Mouse (Mus musculus) liver, embryonic 14.5 days (tissue): ENCODE results near the gene Ccdc181. TPM values are rescaled to one million over a fixed set of nuclear protein-coding genes. Genes with fewer than 3 reads are reported as not detected.

Experiments used
- ATAC-seq: fragments of 200-750 bp; cut with Nextera tagmentation; 2 replicates; pipeline ENCODE4 v1.8.0; 2017; ENCODE audit warnings: moderate number of reproducible peaks, mild to moderate bottlenecking, moderate library complexity; ENCODE audit not compliant: insufficient read depth
- DNase-seq, 3 experiments: peaks; one replicate each; pipeline ENCODE4 v3.0.0-alpha.2; 2012 to 2013; ENCODE audit warnings: low read depth in 3 of 3, low spot score in 3 of 3
- H3K27ac ChIP-seq: fragments of 300-500 bp; sonication (generic); 2 replicates; pipeline ENCODE4 v1.5.1; 2014; ENCODE audit warnings: moderate library complexity, mild to moderate bottlenecking, control low read depth, inconsistent platforms
- H3K27me3 ChIP-seq: fragments of 300-500 bp; sonication (generic); 2 replicates; pipeline ENCODE4 v1.6.1; 2014; ENCODE audit warnings: mild to moderate bottlenecking, low read length, moderate library complexity; ENCODE audit not compliant: control insufficient read depth, insufficient read depth
- H3K36me3 ChIP-seq: fragments of 300-500 bp; sonication (generic); replicated peaks from 2 replicates; pipeline ENCODE4 v1.6.1; 2014; ENCODE audit warnings: low read depth; ENCODE audit not compliant: control insufficient read depth, insufficient read depth
- H3K4me1 ChIP-seq, 2 experiments: fragments of 200-500 bp in 1 of 2; fragments of 300-500 bp in 1 of 2; sonication (generic) in 1 of 2; replicated peaks; 2 replicates each; pipeline ENCODE4 v1.6.1; 2012 to 2014; ENCODE audit warnings: antibody characterized with exemption in 1 of 2, inconsistent platforms in 1 of 2, low read length in 1 of 2; ENCODE audit not compliant: control insufficient read depth in 2 of 2, insufficient read depth in 2 of 2
- H3K4me2 ChIP-seq: fragments of 300-500 bp; sonication (generic); 2 replicates; pipeline ENCODE4 v1.6.1; 2014; ENCODE audit warnings: low read depth, mild to moderate bottlenecking, control low read depth, moderate library complexity
- H3K4me3 ChIP-seq, 2 experiments: fragments of 200-500 bp in 1 of 2; fragments of 300-500 bp in 1 of 2; sonication (generic) in 1 of 2; 2 replicates each; pipeline ENCODE4 v1.5.1; 2012 to 2014; ENCODE audit warnings: low read depth in 2 of 2, low read length in 2 of 2, mild to moderate bottlenecking in 2 of 2, control low read depth in 1 of 2, inconsistent platforms in 1 of 2, moderate library complexity in 1 of 2; ENCODE audit not compliant: insufficient read depth in 1 of 2
- H3K9ac ChIP-seq: fragments of 300-500 bp; sonication (generic); replicated peaks from 2 replicates; pipeline ENCODE4 v1.6.1; 2014; ENCODE audit warnings: mild to moderate bottlenecking, control low read depth, moderate library complexity
- H3K9me3 ChIP-seq: fragments of 300-500 bp; sonication (generic); 2 replicates; pipeline ENCODE4 v1.6.1; 2016; ENCODE audit warnings: low read length, mixed read lengths; ENCODE audit not compliant: control insufficient read depth
- CTCF ChIP-seq: IDR thresholded peaks from 2 replicates; pipeline ENCODE4 v1.5.1; 2016; ENCODE audit warnings: antibody characterized with exemption, low read depth, control low read depth
- EP300 ChIP-seq: IDR thresholded peaks from 2 replicates; pipeline ENCODE4 v1.6.1; 2016; ENCODE audit warnings: antibody characterized with exemption, low read depth
- WGBS: fragments of 180-500 bp; shearing (Covaris S2); extraction: QIAGEN DNeasy Blood & Tissue Kit; methylation state at CpG from one replicate; pipeline ENCODE4 v1.1.7; 2014; ENCODE audit not compliant: insufficient replicate concordance; 5-methylcytosine and 5-hydroxymethylcytosine counted together
- polyA plus RNA-seq, 2 experiments: library from polyadenylated mRNA; depleted of rRNA in 1 of 2; stranded (reverse) in 1 of 2; unstranded in 1 of 2; fragments of >200 nt; fragmentation: Nextera tagmentation in 1 of 2; extraction: Ambion mirVana in 1 of 2; gene quantifications; 2 replicates each; pipeline versions ENCODE4 v1.2.1 to v1.2.3; 2012 to 2014

Gene Ccdc181
- polyA plus RNA-seq, 2 experiments, result 1.8 to 2.3 TPM

- H3K27ac ChIP-seq, result no peak overlapping the region
- no peaks in the 10 kb centered on the region for H3K9me3 ChIP-seq
- no peaks in the 10 kb centered on the region for H3K36me3 ChIP-seq
- no peak for DNase-seq
- WGBS, result 72% methylated on average over 4 of the region's 4 CpGs
- H3K4me3 ChIP-seq, result no peak overlapping the region
- ATAC-seq, result no peak
- TF ChIP-seq EP300, result no peak
- H3K9ac ChIP-seq, result no peak overlapping the region
- H3K4me1 ChIP-seq, result peaks cover 0 to 5% of the 10 kb centered on the region in 2 experiments; a peak in 1 of 4 replicates
- no peaks in the 10 kb centered on the region for H3K27me3 ChIP-seq
- no peak overlapping the region for H3K4me2 ChIP-seq
These were observed 3.9 kb downstream of the Ccdc181 start for GRCm38 (mm10) chr1:164279332-164279731.

- no peaks in the 10 kb centered on the region for H3K4me1 ChIP-seq
- no peaks in the 10 kb centered on the region for H3K36me3 ChIP-seq
- no peak for TF ChIP-seq CTCF
- no peak for TF ChIP-seq EP300
- ATAC-seq (no peak), DNase-seq (no peak)
- H3K4me3 ChIP-seq, result no peak overlapping the region
- no peaks in the 10 kb centered on the region for H3K9me3 ChIP-seq
- WGBS, result 70% methylated on average over 3 of the region's 3 CpGs
- H3K27me3 ChIP-seq, result no peaks in the 10 kb centered on the region
- H3K4me2 ChIP-seq, result no peak overlapping the region
- H3K27ac ChIP-seq, result no peak overlapping the region
- H3K9ac ChIP-seq, result no peak overlapping the region
These were observed 8.6 kb downstream of the Ccdc181 start for GRCm38 (mm10) chr1:164284007-164284406.

- Histone ChIP-seq H3K9me3 (no peaks in the 10 kb centered on the region), H3K27me3 (no peaks in the 10 kb centered on the region), H3K4me1 (no peaks in the 10 kb centered on the region), H3K4me3 (no peak overlapping the region), H3K4me2 (no peak overlapping the region), H3K27ac (no peak overlapping the region), H3K9ac (no peak overlapping the region), H3K36me3 (peaks cover 7% of the 10 kb centered on the region)
- TF ChIP-seq EP300 (no peak), CTCF (no peak)
- no peak for ATAC-seq
- 44% methylated on average over 15 of the region's 15 CpGs for WGBS
- no peak for DNase-seq
These were observed 12.0 kb downstream of the Ccdc181 start for GRCm38 (mm10) chr1:164287406-164287805.

GRCm38 (mm10) chr1:164292040-164292439, 16.7 kb downstream of the Ccdc181 start:
- 76% methylated on average over 5 of the region's 5 CpGs for WGBS
- no peak overlapping the region for H3K27ac ChIP-seq
- no peaks in the 10 kb centered on the region for H3K4me1 ChIP-seq
- no peak overlapping the region for H3K9ac ChIP-seq
- no peak overlapping the region for H3K4me3 ChIP-seq
- DNase-seq (no peak), ATAC-seq (no peak)
- peaks cover 9% of the 10 kb centered on the region for H3K36me3 ChIP-seq
- H3K4me2 ChIP-seq, result no peak overlapping the region
- no peak for TF ChIP-seq CTCF
- no peak for TF ChIP-seq EP300
- no peaks in the 10 kb centered on the region for H3K27me3 ChIP-seq
- H3K9me3 ChIP-seq, result no peaks in the 10 kb centered on the region

GRCm38 (mm10) chr1:164294071-164294470, 18.7 kb downstream of the Ccdc181 start:
- WGBS, result 77% methylated on average over 6 of the region's 6 CpGs
- H3K36me3 ChIP-seq, result peaks cover 21% of the 10 kb centered on the region
- no peak overlapping the region for H3K27ac ChIP-seq
- H3K9ac ChIP-seq, result no peak overlapping the region
- no peak overlapping the region for H3K4me2 ChIP-seq
- H3K4me3 ChIP-seq, result no peak overlapping the region
- no peaks in the 10 kb centered on the region for H3K9me3 ChIP-seq
- TF ChIP-seq CTCF (no peak), EP300 (no peak)
- no peaks in the 10 kb centered on the region for H3K4me1 ChIP-seq
- ATAC-seq (no peak), DNase-seq (no peak)
- no peaks in the 10 kb centered on the region for H3K27me3 ChIP-seq

- H3K9me3 ChIP-seq, result no peaks in the 10 kb centered on the region
- ATAC-seq (no peak), DNase-seq (no peak)
- TF ChIP-seq CTCF, result no peak
- TF ChIP-seq EP300, result no peak
- no peak overlapping the region for H3K9ac ChIP-seq
- H3K27me3 ChIP-seq, result no peaks in the 10 kb centered on the region
- H3K4me1 ChIP-seq, result no peaks in the 10 kb centered on the region
- peaks cover 25% of the 10 kb centered on the region for H3K36me3 ChIP-seq
- no peak overlapping the region for H3K4me3 ChIP-seq
- WGBS, result 73% methylated on average over 4 of the region's 5 CpGs
- H3K27ac ChIP-seq, result no peak overlapping the region
- no peak overlapping the region for H3K4me2 ChIP-seq
These were observed 21.1 kb downstream of the Ccdc181 start for GRCm38 (mm10) chr1:164296473-164296872.
